Mouse (Mus musculus): Measurements from ENCODE around the gene Mvb12a. TPM values are rescaled to one million over a fixed set of nuclear protein-coding genes. Genes with fewer than 3 reads are reported as not detected.
A peak's percentile ranks its signal among the peaks of the same experiment; 100 is the strongest.

The Mvb12a gene
- polyA plus RNA-seq (2012; rRNA removed): 55.1 and 61.7 TPM in 2 replicates

GRCm38 (mm10) chr8:71542632-71543343 lies at the start of gene Mvb12a:
Gene Mvb12a (plus strand): TSS chr8:71542922.
- Histone ChIP-seq H3K27me3 (ENCODE audit: control insufficient read depth, insufficient read depth, low read length) (no peaks in the 10 kb centered on the region), H3K4me1 (ENCODE audit: control insufficient read depth, insufficient read depth, low read length) (peaks cover 11% of the 10 kb centered on the region), H3K27ac (ENCODE audit: control insufficient read depth, insufficient read depth, low read depth, low read length) (peak within 1 kb of the TSS; percentile 56), H3K4me3 (ENCODE audit: control insufficient read depth, low read depth, low read length) (peak within 1 kb of the TSS; percentile 92), H3K36me3 (ENCODE audit: control insufficient read depth, insufficient read depth, low read length) (no peaks in the 10 kb centered on the region)
- TF ChIP-seq CTCF (IDR thresholded peaks at IDR 0.05; ENCODE audit: control insufficient read depth, insufficient read depth, insufficient replicate concordance, low read depth, low read length) (no peak), POLR2A (IDR thresholded peaks at IDR 0.05; ENCODE audit: control insufficient read depth, low read depth, low read length) (peak; percentile 49; the same call in 1 of the 2 replicates)

- peak; percentile 75; the same call in 1 of the 2 replicates for TF ChIP-seq CTCF (IDR thresholded peaks at IDR 0.05; ENCODE audit: control insufficient read depth, insufficient read depth, insufficient replicate concordance, low read depth, low read length)
- no peak for TF ChIP-seq POLR2A (IDR thresholded peaks at IDR 0.05; ENCODE audit: control insufficient read depth, low read depth, low read length)
- Histone ChIP-seq H3K27ac (ENCODE audit: control insufficient read depth, insufficient read depth, low read depth, low read length) (no peak overlapping the region), H3K4me1 (ENCODE audit: control insufficient read depth, insufficient read depth, low read length) (peaks cover 8% of the 10 kb centered on the region), H3K36me3 (ENCODE audit: control insufficient read depth, insufficient read depth, low read length) (peaks cover 3% of the 10 kb centered on the region), H3K4me3 (ENCODE audit: control insufficient read depth, low read depth, low read length) (no peak overlapping the region), H3K27me3 (ENCODE audit: control insufficient read depth, insufficient read depth, low read length) (no peaks in the 10 kb centered on the region)
These were observed 47.7 kb upstream of the Mvb12a start for GRCm38 (mm10) chr8:71495039-71495438.

GRCm38 (mm10) chr8:71495811-71496210 lies 46.9 kb upstream of the Mvb12a start:
- Histone ChIP-seq H3K27ac (ENCODE audit: control insufficient read depth, insufficient read depth, low read depth, low read length) (peak overlapping the region; percentile 1; the same call in 1 of the 2 replicates), H3K36me3 (ENCODE audit: control insufficient read depth, insufficient read depth, low read length) (peaks cover 3% of the 10 kb centered on the region), H3K27me3 (ENCODE audit: control insufficient read depth, insufficient read depth, low read length) (no peaks in the 10 kb centered on the region), H3K4me1 (ENCODE audit: control insufficient read depth, insufficient read depth, low read length) (peaks cover 8% of the 10 kb centered on the region), H3K4me3 (ENCODE audit: control insufficient read depth, low read depth, low read length) (no peak overlapping the region)
- TF ChIP-seq POLR2A (IDR thresholded peaks at IDR 0.05; ENCODE audit: control insufficient read depth, low read depth, low read length): no peak
- TF ChIP-seq CTCF (IDR thresholded peaks at IDR 0.05; ENCODE audit: control insufficient read depth, insufficient read depth, insufficient replicate concordance, low read depth, low read length): no peak

- no peaks in the 10 kb centered on the region for H3K27me3 ChIP-seq (ENCODE audit: control insufficient read depth, insufficient read depth, low read length)
- H3K27ac ChIP-seq (ENCODE audit: control insufficient read depth, insufficient read depth, low read depth, low read length): no peak overlapping the region; the same call in 1 of the 2 replicates
These were observed 46.2 kb upstream of the Mvb12a start for GRCm38 (mm10) chr8:71496481-71496880.

GRCm38 (mm10) chr8:71497077-71497645 lies 45.6 kb upstream of the Mvb12a start:
- H3K36me3 ChIP-seq (ENCODE audit: control insufficient read depth, insufficient read depth, low read length): peaks cover 3% of the 10 kb centered on the region
- H3K4me3 ChIP-seq (ENCODE audit: control insufficient read depth, low read depth, low read length): no peak overlapping the region
- peaks cover 8% of the 10 kb centered on the region for H3K4me1 ChIP-seq (ENCODE audit: control insufficient read depth, insufficient read depth, low read length)
- no peaks in the 10 kb centered on the region for H3K27me3 ChIP-seq (ENCODE audit: control insufficient read depth, insufficient read depth, low read length)
- TF ChIP-seq POLR2A (IDR thresholded peaks at IDR 0.05; ENCODE audit: control insufficient read depth, low read depth, low read length) (no peak), CTCF (IDR thresholded peaks at IDR 0.05; ENCODE audit: control insufficient read depth, insufficient read depth, insufficient replicate concordance, low read depth, low read length) (no peak)
- no peak overlapping the region for H3K27ac ChIP-seq (ENCODE audit: control insufficient read depth, insufficient read depth, low read depth, low read length)

More at GRCm38 (mm10) chr8:71496481-71496880, 46.2 kb upstream of the Mvb12a start:
- peaks cover 8% of the 10 kb centered on the region for H3K4me1 ChIP-seq (ENCODE audit: control insufficient read depth, insufficient read depth, low read length)
- no peak overlapping the region for H3K4me3 ChIP-seq (ENCODE audit: control insufficient read depth, low read depth, low read length)
- peaks cover 3% of the 10 kb centered on the region for H3K36me3 ChIP-seq (ENCODE audit: control insufficient read depth, insufficient read depth, low read length)
- TF ChIP-seq CTCF (IDR thresholded peaks at IDR 0.05; ENCODE audit: control insufficient read depth, insufficient read depth, insufficient replicate concordance, low read depth, low read length) (no peak), POLR2A (IDR thresholded peaks at IDR 0.05; ENCODE audit: control insufficient read depth, low read depth, low read length) (no peak)

- H3K27me3 ChIP-seq (ENCODE audit: control insufficient read depth, insufficient read depth, low read length): no peaks in the 10 kb centered on the region
- no peaks in the 10 kb centered on the region for H3K36me3 ChIP-seq (ENCODE audit: control insufficient read depth, insufficient read depth, low read length)
- peaks cover 8% of the 10 kb centered on the region for H3K4me1 ChIP-seq (ENCODE audit: control insufficient read depth, insufficient read depth, low read length)
- peak overlapping the region; percentile 23; the same call in 1 of the 2 replicates for H3K27ac ChIP-seq (ENCODE audit: control insufficient read depth, insufficient read depth, low read depth, low read length)
- TF ChIP-seq POLR2A (IDR thresholded peaks at IDR 0.05; ENCODE audit: control insufficient read depth, low read depth, low read length): no peak
- no peak for TF ChIP-seq CTCF (IDR thresholded peaks at IDR 0.05; ENCODE audit: control insufficient read depth, insufficient read depth, insufficient replicate concordance, low read depth, low read length)
- H3K4me3 ChIP-seq (ENCODE audit: control insufficient read depth, low read depth, low read length): no peak overlapping the region
These were observed 44.7 kb upstream of the Mvb12a start for GRCm38 (mm10) chr8:71497881-71498501.
